Mouse (Mus musculus) adrenal gland, adult 8-10 months (tissue): ENCODE data around the gene Ltb. TPM values are rescaled to one million over a fixed set of nuclear protein-coding genes. Genes with fewer than 3 reads are reported as not detected.
A peak's percentile ranks its signal among the peaks of the same experiment; 100 is the strongest.

Experiments used
- DNase-seq: peaks from one replicate; pipeline ENCODE4 v3.0.0; 2022
- total RNA-seq, 4 experiments: library from RNA; stranded (reverse); gene quantifications; 2 replicates each; pipeline ENCODE4 v1.2.4; 2022

The Ltb gene
- total RNA-seq, 4 experiments from 2014 or later = 1.3 to 10.3 (median 4.5) TPM

DNA sequence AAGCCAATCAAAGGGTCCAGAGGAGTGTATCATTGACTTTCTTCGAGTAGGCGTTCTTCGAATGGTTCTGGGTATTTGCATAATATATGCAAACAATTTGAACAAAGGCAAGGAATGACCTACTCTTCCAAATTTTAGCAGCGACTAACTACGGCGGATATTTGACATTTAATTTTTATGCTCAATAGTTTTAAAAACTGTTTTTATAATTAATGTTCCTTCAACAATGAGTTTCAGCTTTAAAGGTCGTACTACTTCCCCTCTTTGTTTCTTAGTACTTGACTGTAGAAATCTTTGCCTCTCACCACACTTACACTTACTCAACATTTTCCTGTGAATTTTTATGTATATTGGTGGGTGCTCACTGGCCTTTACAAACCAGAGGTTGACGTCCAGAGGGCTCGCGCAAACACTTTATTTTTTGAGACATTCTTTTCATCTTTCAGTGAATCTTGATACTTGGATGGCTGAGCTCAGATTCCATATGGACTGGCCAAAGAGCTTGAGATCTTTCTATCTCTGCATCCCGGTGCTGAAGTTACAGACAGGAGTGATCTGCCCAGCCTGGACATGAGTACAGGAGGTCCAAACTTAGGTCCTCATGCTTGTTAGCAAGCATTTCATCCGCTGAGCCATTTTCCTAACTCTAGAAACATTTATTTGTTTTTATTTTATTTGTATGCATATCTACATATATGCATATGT is 28.6 kb upstream of the Ltb start:
- no peak for DNase-seq

DNA sequence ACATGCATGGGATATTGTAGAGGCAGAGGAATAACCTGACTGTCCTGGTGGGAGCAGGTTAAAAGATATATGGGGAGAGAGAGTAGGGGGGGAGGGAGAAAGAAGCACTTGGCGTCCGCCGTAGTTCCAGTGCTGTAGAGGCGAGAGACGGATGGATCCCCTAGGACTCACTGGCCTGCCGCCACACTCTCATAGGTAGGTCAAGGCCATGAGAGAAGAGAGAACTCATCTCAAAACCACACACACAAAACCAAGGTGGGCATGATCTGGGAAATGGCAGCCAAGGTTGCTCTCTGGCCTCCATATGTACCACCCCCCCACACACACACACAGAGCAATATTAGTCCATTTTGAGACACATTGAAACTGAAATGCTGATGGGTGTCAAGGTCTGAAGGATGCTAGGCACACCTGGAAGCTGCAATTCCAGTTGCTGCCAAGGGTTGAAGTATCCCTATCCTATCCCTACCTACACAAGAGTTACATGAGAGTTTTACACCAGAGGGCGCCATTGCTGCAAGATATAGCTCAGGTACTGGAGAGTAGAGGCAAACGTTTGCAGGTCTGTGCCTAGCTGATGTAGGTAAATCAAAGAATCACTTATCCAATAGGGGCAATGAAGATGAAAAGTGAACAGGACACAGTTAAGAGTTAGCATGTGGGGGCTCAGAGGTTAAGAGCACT is 27.7 kb upstream of the Ltb start:
- no peak for DNase-seq

DNA sequence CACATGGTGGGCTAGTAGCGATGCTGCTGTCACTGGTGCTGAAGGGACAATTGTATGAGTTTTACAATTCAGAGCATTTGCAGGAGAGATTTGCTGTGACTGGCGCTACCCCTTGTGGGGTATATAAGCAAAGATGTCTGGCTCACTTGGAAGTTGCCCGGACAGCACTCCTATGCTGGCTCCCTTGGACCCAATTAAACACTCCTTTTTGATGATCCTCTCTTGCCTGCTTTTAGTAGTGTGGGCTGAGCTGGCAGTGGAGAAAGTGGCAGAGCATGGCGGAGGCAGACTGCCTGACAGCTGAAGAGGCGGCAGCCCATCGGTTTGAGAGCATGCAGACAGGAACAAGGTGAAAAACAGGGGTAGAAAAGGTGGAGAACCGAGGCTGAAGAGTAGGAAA is 26.4 kb upstream of the Ltb start:
- no peak for DNase-seq

DNA sequence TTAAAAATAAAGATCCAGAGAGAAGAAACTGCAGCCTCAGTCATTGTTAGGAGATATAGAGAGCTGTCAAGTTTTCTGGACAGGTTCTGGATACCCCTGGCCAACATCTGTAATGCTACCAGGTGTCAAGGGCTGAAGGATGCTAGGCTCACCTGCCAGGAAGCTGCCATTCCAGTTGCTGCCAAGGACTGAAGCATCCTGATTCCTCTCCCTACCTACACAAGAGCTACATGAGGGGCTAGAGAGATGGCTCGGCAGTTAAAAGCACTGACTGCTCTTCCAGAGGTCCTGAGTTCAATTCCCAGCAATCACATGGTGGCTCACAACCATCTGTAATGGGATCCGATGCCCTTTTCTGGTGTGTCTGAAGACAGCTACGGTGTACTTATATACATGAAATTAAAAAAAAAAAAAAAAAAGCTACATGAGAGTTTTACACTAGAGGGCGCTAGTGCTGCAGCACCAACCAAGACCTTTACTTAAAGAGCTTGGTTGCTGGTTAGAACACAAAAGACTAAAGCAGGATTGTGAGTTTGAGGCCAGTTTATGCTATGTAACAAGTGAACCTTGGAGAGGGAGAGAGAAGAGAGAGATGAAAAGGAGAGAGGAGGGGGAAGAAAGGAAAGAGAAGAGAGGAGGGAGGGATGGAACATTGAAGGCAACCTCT is 25.6 kb upstream of the Ltb start:
- no peak for DNase-seq

DNA sequence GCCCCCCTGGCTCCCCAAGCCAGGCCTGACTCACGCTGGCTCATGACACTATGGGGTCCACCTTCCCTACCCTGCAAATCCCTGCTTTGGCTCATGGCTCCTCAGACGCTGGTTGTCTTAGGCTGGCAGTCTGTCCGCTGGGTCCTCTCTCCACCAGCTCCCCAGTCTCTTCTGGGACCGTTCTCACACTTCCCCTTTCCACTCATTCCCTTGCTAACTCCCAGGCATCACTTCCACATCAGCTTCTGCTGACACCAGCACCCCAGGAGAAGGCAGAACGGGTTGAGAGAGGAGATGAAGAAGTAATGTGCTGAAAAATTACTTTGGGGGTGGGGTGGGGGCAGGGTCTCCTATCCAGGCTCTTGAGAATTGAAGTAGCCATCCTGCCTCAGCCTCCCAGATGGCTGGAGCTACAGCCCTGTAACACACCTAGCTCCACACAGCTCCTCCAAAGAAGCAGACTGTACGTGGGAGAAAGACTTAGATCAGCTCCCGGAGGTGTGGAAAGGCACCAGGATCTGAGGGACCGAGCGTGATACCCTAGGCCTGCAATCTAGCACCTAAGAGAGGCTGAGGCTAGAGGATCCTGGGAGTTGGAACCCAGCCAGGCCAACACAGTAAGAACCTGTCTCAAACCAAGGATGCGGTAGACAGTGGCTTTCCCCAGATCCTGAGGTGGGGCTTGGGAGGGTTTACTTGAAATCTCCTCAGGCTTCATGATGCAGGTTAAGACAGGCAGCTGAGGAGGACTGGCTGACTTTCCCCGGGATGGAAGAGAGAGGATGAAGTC is 21.6 kb upstream of the Ltb start:
- no peak for DNase-seq

DNA sequence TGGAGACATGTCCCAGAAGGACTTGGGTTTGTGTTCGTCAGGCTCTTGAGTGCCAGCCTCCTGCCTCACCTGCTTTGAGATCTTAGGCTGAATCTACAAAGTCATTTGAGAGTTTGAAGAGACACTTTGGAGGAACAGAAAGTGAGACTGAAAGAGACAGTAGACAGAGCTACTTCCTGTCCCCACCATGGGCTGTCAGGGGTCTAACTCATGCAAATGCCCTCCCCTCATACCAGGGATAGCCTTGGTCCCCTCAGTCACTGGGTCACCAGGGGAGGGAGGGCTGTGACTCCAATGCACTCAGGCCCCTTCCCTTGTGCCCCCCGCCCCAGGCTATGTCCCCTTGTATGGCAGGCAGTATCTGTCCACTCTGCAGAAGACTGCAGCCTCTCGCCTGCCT is 20.9 kb upstream of the Ltb start:
- no peak for DNase-seq

DNA sequence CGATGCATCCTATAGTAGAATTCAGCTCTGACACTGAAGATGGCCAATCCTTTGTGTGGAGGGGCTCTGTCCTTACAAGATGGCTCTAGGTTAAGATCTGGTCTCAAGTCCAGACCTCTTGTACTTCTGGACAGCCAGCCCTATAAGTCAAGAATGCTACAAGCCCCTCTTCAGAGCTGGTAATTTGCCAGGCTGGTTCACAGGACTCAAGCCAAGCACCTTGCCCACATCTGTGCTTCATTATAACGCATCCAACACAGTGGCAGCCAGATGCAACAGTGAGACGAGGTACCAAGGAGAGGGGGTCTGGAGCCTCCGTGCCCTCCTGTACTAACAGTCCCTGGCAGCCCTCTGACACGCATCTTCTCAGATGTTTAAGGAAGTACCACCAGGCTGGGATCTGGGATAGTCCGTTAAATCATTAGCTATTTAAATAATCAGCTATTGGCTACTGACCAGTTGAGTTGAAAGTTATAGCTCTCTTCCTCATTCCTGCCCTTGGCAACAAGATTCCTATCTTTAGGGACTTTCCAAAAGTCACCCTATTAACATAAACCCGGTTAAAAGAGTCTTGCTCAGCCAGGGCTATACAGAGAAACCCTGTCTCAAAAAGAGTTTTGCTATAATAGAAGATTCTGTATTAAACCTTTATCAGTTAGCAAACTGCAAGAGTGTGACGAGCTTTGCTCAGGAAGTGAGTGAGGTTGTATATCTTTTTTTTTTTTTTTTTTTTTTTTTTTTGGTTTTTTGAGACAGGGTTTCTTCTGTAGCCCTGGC is 19.9 kb upstream of the Ltb start:
- no peak for DNase-seq

DNA sequence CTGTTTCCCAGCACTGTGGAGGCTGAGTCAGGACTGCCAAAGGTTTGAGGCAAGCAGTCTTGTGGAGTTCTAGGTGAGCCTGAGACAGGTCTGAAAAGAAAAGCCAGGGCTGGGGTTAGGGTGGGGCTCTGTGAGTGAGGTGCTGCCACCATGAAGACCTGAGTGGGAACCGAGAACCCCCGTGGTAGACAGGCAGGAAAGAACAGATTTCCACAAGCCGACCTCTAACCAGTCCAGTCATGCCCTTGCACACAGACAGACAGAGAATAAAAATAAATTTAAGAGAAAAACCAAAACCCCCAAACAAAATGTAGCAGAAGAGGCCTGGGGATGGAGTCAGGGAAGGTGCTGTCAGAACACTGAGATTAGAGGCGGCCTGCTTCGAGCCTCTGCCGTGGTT is 18.9 kb upstream of the Ltb start:
- DNase-seq = no peak

DNA sequence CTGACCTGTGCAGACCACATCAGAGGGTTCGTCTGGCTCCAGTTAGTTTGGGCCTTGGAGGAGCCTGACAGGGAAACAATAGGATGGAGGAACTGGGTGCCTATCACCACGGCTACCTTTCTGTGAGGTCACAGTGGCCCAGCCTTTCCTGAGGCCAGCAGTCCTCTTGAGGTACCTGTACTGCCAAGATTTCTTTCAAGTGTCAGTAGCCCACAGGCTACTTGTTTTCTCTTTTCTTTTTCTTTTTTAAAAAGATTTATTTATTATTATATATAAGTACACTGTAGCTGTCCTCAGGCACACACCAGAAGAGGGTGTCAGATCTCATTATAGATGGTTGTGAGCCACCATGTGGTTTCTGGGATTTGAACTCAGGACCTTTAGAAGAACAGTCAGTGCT is 18.3 kb upstream of the Ltb start, which contains the start of gene Aif1:
Gene Aif1, minus strand, starts transcription at position 101 of the 400 bp plus-strand sequence.
- no peak for DNase-seq

DNA sequence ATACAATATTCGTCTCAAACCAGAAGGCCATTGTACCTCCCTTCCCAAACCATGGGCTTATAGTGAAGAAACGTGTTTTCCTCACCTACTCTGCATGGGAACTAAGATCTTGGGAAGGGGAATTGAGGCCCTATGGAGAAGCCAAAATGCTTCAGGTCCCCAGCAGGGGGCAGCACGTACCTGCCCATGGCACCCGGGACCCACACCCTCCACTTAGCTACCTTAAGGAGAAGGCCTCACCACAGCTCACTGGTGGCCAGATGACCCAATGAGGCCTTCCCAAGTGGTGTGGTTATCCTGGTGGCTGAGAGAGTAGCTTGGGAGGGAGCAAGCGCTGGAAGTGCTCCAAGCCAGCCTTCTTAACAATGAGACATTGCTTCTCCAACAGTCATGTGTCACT is 15.7 kb upstream of the Ltb start:
- DNase-seq = peak; percentile 61

DNA sequence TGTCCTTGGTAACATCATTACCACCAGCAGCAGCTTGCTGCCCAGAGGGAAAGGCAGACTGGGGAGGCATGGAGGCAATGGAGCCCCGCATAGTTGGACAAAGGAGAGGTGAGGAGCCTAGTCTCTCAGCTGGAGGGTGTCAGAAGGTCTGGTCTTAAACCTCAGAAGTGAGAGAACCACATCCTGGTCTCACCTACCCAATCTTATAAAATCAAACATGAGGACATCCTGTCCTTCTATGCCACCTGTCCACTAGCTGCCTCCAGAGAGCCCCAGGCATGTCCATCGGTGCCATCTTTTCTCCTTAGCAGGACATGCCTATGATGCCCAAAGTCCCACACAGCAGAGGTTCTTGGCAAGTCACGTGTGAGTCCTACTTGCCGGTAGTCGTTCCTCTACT is 14.1 kb upstream of the Ltb start:
- no peak for DNase-seq

DNA sequence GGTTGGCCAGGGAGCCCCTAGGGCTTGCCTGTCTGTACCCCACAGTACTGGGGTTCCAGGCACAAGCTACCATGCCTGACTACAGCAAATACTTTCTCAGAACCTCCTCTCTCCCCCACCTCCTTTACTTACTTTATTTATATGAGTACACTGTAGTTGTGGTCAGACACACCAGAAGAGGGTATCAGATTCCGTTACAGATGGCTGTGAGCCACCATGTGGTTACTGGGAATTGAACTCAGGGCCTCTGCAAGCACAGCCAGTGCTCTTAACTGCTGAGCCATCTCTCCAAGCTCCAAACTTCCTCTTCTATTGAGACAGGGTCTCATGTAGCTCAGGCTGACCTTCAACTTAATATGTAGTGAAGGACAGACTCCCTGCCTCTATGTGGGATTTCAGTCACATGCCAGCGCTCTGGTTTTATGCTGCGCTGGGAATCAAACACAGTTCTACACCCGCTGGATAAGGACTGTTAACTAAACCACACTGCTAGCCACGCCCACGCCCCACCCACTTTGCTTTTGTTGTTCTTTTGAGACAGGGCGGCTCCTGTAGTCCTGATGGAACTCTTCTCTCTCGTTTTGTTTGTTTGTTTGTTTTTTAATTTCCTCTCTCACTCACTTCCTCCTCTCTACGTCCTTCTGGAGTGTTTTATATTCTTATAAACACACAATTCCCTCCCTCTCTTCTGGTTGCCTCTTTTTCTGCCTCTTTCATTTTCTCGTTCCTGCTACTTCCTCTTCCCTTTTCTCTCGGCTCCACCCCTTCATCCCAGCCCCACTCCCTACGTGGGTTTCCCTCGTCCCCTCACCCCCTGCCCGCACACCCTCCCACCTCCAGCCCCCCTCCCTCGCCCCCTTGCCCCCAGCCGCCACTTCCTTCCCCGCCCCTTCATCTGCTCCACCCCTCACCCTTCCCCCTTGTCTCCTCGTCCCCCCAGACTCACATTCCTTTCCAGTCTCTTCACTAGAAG is 8.3 kb upstream of the Ltb start:
- no peak for DNase-seq

DNA sequence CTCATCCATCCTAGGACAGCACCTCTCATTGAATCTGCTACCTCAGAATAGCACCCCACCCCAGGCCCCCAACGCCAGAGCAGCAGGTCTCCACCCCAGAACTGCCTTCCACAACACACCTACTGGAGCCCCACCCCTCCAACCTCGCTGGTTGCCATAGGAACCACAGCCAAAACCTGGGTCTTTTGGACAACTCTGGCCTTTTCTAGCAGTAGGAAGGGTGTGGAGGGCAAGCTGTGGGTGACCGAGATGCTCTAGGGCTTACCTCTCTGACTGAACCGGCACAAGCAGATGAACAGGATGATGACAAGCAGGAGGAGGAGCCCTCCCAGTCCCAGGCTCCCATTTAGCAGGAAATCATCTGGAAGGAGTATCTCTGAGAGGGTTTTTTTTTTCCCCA is 7.6 kb upstream of the Ltb start:
- no peak for DNase-seq

DNA sequence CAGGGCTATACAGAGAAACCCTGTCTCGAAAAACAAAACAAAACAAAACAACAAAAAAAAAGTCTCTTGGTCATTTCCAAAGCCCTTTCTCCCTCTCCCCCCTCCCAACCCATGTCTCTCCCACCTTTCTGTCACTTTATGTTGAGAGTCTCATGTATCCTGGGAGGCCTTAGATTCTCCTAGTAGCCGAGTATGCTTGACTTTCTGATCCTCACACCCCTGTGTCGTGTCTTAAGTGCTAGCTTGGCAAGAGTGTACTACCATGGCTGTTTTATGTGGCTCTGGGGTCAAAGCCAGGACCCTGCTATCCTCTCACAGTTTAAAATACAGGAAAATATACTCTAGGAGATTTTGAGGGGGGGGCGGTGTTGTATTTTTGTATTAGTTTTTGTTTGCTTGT is 6.9 kb upstream of the Ltb start:
- DNase-seq = no peak

DNA sequence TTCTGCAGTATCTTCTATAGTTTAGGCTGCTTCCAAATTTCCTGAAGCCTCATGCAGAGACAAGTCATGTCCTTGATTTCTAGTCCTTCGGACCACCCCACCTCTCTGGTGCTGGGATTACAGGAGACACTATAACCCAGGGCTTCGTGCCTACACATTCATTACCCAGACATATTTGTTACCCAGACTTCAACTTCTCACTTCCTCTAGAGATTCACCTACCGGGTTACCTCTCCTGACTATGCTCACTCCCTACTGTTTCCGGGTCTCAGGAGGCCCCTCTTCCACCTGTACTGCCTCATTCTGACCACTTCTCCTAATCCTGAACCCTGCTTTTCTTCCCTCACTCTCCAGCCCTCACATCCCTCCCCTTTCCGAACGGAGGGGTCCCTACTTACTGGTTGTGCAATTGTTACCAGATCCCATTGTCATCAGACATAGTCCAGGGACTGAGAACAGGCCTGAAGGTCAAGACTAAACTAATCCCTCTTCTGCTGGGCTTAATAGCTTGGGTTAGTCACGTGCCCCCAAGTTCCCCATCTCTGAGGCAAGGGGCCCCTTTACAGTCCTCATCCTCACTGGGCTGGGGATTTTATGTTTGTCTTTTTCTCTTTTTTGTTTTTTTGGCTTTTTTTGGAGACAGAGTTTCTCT is 6.2 kb upstream of the Ltb start, which contains the start of gene Lst1:
Gene Lst1, minus strand, starts transcription at position 481 of the 652 bp plus-strand sequence.
- DNase-seq = no peak

DNA sequence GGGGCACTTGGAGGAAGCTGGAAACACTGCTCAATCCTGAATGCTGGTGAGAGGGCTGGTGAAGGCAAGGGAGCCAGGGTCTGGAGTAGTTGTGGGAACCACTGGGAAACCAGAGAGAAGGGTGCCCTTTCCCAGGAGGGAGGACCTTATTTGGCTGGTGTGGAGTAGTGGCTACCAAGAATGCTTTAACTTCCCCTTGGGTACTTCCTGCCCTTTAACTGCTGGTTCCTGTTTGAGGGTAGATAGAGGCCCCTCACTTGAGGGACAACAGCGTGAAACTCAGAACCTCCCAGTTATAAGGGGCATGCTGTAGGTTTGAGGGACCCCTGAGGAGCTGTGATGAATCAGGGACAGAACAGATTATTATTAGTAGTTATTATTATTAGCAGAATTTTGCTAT is 5.1 kb upstream of the Ltb start:
- no peak for DNase-seq

DNA sequence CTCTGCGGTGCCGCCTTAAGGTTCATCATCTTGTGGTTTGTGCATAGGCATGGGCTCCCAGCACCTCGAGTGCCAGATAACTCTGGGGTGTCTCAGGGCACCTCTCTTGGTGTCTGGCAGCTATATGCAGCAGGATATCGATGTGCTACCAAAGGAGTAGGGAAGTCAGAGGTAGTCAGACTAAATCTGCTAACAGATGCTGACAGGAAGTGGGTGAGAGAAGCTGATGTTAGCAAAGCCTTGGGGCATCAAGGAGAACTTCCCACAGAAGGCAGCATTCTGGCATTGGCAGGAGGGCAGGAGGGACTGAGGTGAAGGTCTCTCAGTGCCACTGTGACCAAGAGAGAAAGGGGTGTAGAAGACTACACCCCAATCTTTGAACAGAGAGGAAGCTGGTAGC is 4.1 kb upstream of the Ltb start:
- no peak for DNase-seq

DNA sequence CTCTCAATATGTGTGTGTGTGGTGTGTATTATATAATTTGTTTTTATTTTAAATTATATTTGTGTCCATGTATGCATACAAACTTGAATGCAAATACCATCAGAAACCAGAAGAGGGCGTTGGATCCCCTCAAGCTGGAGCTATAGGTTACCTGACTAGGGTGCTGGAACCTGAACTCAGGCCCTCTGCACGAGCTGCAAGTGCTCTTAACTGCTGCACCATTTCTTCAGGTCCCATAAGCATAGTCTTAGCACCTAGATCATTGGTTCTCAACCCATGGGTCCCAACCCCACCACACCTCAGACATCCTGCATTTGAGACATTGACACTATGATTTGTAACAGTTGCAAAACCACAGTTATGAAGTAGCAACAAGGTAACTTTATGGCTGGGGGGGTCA is 2.5 kb upstream of the Ltb start:
- no peak for DNase-seq

DNA sequence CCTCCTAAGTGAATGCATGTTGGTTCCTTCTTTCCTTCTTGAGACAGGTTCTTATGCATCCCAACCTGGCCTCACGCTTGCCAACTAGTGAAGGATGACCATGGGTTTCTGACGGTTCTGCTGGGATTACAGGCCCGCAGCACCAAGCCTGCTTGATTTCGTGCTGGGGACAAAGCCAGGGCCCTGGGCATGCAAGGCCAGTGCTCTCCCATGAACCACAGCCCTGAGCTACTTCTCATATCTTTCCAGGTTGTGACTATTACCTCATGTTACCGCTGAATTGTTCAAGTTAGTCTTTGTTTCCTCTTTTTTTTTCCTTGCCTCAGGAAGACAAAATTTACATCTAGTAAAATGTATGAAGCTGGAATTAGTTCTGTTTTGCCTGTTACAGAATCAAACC is 1.3 kb upstream of the Ltb start:
- DNase-seq = peak; percentile 48
